Mouse (Mus musculus) MEL (cell line): ENCODE results near the gene Mrps17. TPM values are rescaled to one million over a fixed set of nuclear protein-coding genes. Genes with fewer than 3 reads are reported as not detected.

ENCODE experiments used
- DNase-seq: peaks from one replicate; pipeline ENCODE4 v3.0.0; 2011; ENCODE audit warnings: low read depth, low spot score
- H3K27ac ChIP-seq: 2 replicates; pipeline ENCODE4 v1.5.1; 2012; ENCODE audit warnings: low read depth, mild to moderate bottlenecking, control low read depth, low read length, moderate library complexity; ENCODE audit not compliant: control insufficient read depth
- H3K27me3 ChIP-seq, 2 experiments: fragments of 150-350 bp in 1 of 2; sonication (generic) in 1 of 2; 2 replicates each; pipeline ENCODE4 v1.6.1; 2012; ENCODE audit warnings: low read length in 2 of 2, mild to moderate bottlenecking in 2 of 2, improper control_type of control experiment in 1 of 2, moderate library complexity in 1 of 2; ENCODE audit not compliant: insufficient read depth in 2 of 2, control insufficient read depth in 1 of 2
- H3K36me3 ChIP-seq, 2 experiments: 2 replicates each; pipeline ENCODE4 v1.6.1; 2012 to 2014; ENCODE audit warnings: low read length in 2 of 2, improper control_type of control experiment in 1 of 2, inconsistent platforms in 1 of 2, mild to moderate bottlenecking in 1 of 2; ENCODE audit not compliant: insufficient read depth in 2 of 2, control insufficient read depth in 1 of 2
- H3K4me1 ChIP-seq, 2 experiments: fragments of 150-350 bp in 1 of 2; sonication (generic) in 1 of 2; 2 replicates each; pipeline ENCODE4 v1.6.1; 2012; ENCODE audit warnings: low read length in 2 of 2, improper control_type of control experiment in 1 of 2, mild to moderate bottlenecking in 1 of 2; ENCODE audit not compliant: insufficient read depth in 2 of 2, control insufficient read depth in 1 of 2
- H3K4me3 ChIP-seq, 2 experiments: fragments of 150-350 bp in 1 of 2; sonication (generic) in 1 of 2; 2 replicates each; pipeline ENCODE4 v1.5.1; 2012; ENCODE audit warnings: low read depth in 2 of 2, low read length in 2 of 2, mild to moderate bottlenecking in 2 of 2, moderate library complexity in 2 of 2, control low read depth in 1 of 2, improper control_type of control experiment in 1 of 2; ENCODE audit not compliant: control insufficient read depth in 1 of 2, insufficient read depth in 1 of 2
- H3K79me2 ChIP-seq: 2 replicates; pipeline ENCODE4 v1.6.1; 2012; ENCODE audit warnings: mild to moderate bottlenecking, low read length, moderate library complexity; ENCODE audit not compliant: control insufficient read depth, poor library complexity, insufficient read depth
- H3K9ac ChIP-seq: 2 replicates; pipeline ENCODE4 v1.6.1; 2012; ENCODE audit warnings: low read depth, mild to moderate bottlenecking, control low read depth, low read length, moderate library complexity; ENCODE audit not compliant: control insufficient read depth, poor library complexity, severe bottlenecking
- H3K9me3 ChIP-seq: fragments of 150-350 bp; sonication (generic); replicated peaks from 2 replicates; pipeline ENCODE4 v1.6.1; 2012; ENCODE audit warnings: mild to moderate bottlenecking, low read length, improper control_type of control experiment, moderate library complexity; ENCODE audit not compliant: insufficient read depth
- BHLHE40 ChIP-seq: IDR thresholded peaks from 2 replicates; pipeline ENCODE4 v1.6.1; 2012; ENCODE audit warnings: low read depth, mild to moderate bottlenecking, inconsistent platforms, low read length, improper control_type of control experiment, borderline replicate concordance
- CHD1 ChIP-seq: IDR thresholded peaks from 2 replicates; pipeline ENCODE4 v1.6.1; 2012; ENCODE audit warnings: low read depth, mild to moderate bottlenecking, inconsistent platforms, low read length, improper control_type of control experiment
- CTCF ChIP-seq, 3 experiments: IDR thresholded peaks in 2 of 3; conservative IDR thresholded peaks in 1 of 3; 2 replicates each; pipeline ENCODE4 v1.5.1; 2011 to 2012; ENCODE audit warnings: low read length in 3 of 3, low read depth in 2 of 3, mild to moderate bottlenecking in 2 of 3, improper control_type of control experiment in 1 of 3, inconsistent platforms in 1 of 3, mixed read lengths in 1 of 3, moderate library complexity in 1 of 3; ENCODE audit not compliant: control insufficient read depth in 1 of 3, insufficient read depth in 1 of 3, poor library complexity in 1 of 3, severe bottlenecking in 1 of 3
- ELF1 ChIP-seq: IDR thresholded peaks from 2 replicates; pipeline ENCODE4 v1.6.1; 2014; ENCODE audit warnings: low read depth, mild to moderate bottlenecking, inconsistent platforms, low read length, improper control_type of control experiment, moderate library complexity
- HCFC1 ChIP-seq: IDR thresholded peaks from 2 replicates; pipeline ENCODE4 v1.6.1; 2012; ENCODE audit warnings: low read depth, mild to moderate bottlenecking, inconsistent platforms, low read length, improper control_type of control experiment, moderate library complexity
- JUND ChIP-seq: IDR thresholded peaks from 2 replicates; pipeline ENCODE4 v1.6.1; 2011; ENCODE audit warnings: low read depth, mild to moderate bottlenecking, improper control_type of control experiment, low read length
- MAFK ChIP-seq: IDR thresholded peaks from 2 replicates; pipeline ENCODE4 v1.6.1; 2011; ENCODE audit warnings: low read depth, mild to moderate bottlenecking, low read length, improper control_type of control experiment, borderline replicate concordance
- MAZ ChIP-seq: IDR thresholded peaks from 2 replicates; pipeline ENCODE4 v1.6.1; 2012; ENCODE audit warnings: low read depth, mild to moderate bottlenecking, inconsistent platforms, low read length, improper control_type of control experiment
- MEF2A ChIP-seq: IDR thresholded peaks from 2 replicates; pipeline ENCODE4 v1.6.1; 2014; ENCODE audit warnings: low read depth, mild to moderate bottlenecking, inconsistent platforms, low read length, improper control_type of control experiment; ENCODE audit not compliant: poor library complexity, insufficient replicate concordance, severe bottlenecking; ENCODE audit errors: extremely low read depth
- MXI1 ChIP-seq: IDR thresholded peaks from 2 replicates; pipeline ENCODE4 v1.6.1; 2011; ENCODE audit warnings: mild to moderate bottlenecking, low read depth, low read length, improper control_type of control experiment
- NELFE ChIP-seq: IDR thresholded peaks from 2 replicates; pipeline ENCODE4 v1.6.1; 2011; ENCODE audit warnings: low read depth, low read length, improper control_type of control experiment
- NRF1 ChIP-seq: IDR thresholded peaks from 2 replicates; pipeline ENCODE4 v1.6.1; 2014; ENCODE audit warnings: low read depth, mild to moderate bottlenecking, inconsistent platforms, low read length, improper control_type of control experiment, moderate library complexity; ENCODE audit not compliant: poor library complexity, insufficient read depth, severe bottlenecking
- POLR2A ChIP-seq, 2 experiments: IDR thresholded peaks; 2 replicates each; pipeline ENCODE4 v1.6.1; 2011 to 2012; ENCODE audit warnings: low read length in 2 of 2, mild to moderate bottlenecking in 2 of 2, control low read depth in 1 of 2, improper control_type of control experiment in 1 of 2, low read depth in 1 of 2, moderate library complexity in 1 of 2; ENCODE audit not compliant: control insufficient read depth in 1 of 2, insufficient read depth in 1 of 2, poor library complexity in 1 of 2
- POLR2AphosphoS2 ChIP-seq: IDR thresholded peaks from 2 replicates; pipeline ENCODE4 v1.6.1; 2011; ENCODE audit warnings: low read length, improper control_type of control experiment
- POLR2AphosphoS5 ChIP-seq: IDR thresholded peaks from 2 replicates; pipeline ENCODE4 v1.6.1; 2012; ENCODE audit warnings: low read depth, borderline replicate concordance, mild to moderate bottlenecking, inconsistent platforms, low read length, moderate library complexity, mixed read lengths
- SIN3A ChIP-seq: IDR thresholded peaks from 2 replicates; pipeline ENCODE4 v1.6.1; 2012; ENCODE audit warnings: low read length, improper control_type of control experiment, inconsistent platforms
- SMC3 ChIP-seq: IDR thresholded peaks from 2 replicates; pipeline ENCODE4 v1.6.1; 2011; ENCODE audit warnings: low read depth, low read length, improper control_type of control experiment
- UBTF ChIP-seq: IDR thresholded peaks from 2 replicates; pipeline ENCODE4 v1.6.1; 2012; ENCODE audit warnings: low read depth, mild to moderate bottlenecking, inconsistent platforms, low read length, improper control_type of control experiment, moderate library complexity, borderline replicate concordance; ENCODE audit not compliant: insufficient read depth
- USF1 ChIP-seq: IDR thresholded peaks from 2 replicates; pipeline ENCODE4 v1.6.1; 2014; ENCODE audit warnings: low read depth, mild to moderate bottlenecking, inconsistent platforms, low read length, improper control_type of control experiment, moderate library complexity
- USF2 ChIP-seq, 2 experiments: IDR thresholded peaks; 2 replicates each; pipeline ENCODE4 v1.6.1; 2011 to 2012; ENCODE audit warnings: improper control_type of control experiment in 2 of 2, low read length in 2 of 2, borderline replicate concordance in 1 of 2, inconsistent platforms in 1 of 2, low read depth in 1 of 2, mild to moderate bottlenecking in 1 of 2; ENCODE audit not compliant: insufficient read depth in 1 of 2
- ZC3H11A ChIP-seq: IDR thresholded peaks from 2 replicates; pipeline ENCODE4 v1.6.1; 2012; ENCODE audit warnings: low read depth, mild to moderate bottlenecking, inconsistent platforms, low read length, improper control_type of control experiment
- polyA plus RNA-seq, 2 experiments: library from polyadenylated mRNA; stranded (reverse) in 1 of 2; unstranded in 1 of 2; fragments of >175 nt in 1 of 2; fragments of >200 nt in 1 of 2; gene quantifications; 2 replicates each; pipeline versions ENCODE4 v1.2.1 to v1.2.4; 2012; ENCODE audit warnings: low replicate concordance in 2 of 2, low read depth in 1 of 2; ENCODE audit not compliant: insufficient read length in 2 of 2, insufficient read depth in 1 of 2, missing spikeins in 1 of 2
- total RNA-seq: library from RNA; depleted of rRNA; stranded (reverse); fragments of 300-350 nt; gene quantifications from 2 replicates; pipeline ENCODE4 v1.2.3, GENCODE M21; 2012

Gene Mrps17
- total and polyA plus RNA-seq, 3 experiments, result 182 to 211 TPM; not detected in 1

- H3K79me2 ChIP-seq, result peaks cover 10% of the 10 kb centered on the region
- no peak overlapping the region for H3K27ac ChIP-seq
- H3K9me3 ChIP-seq, result no peaks in the 10 kb centered on the region
- H3K36me3 ChIP-seq, result peaks cover 0 to 10% of the 10 kb centered on the region in 2 experiments; a peak in 3 of 4 replicates
- no peak overlapping the region for H3K9ac ChIP-seq
- DNase-seq, result peak; percentile 28
- no peak overlapping the region for H3K4me3 ChIP-seq
- peaks cover 0 to 1% of the 10 kb centered on the region in 2 experiments; a peak in 2 of 4 replicates for H3K27me3 ChIP-seq
- H3K4me1 ChIP-seq, result no peaks in the 10 kb centered on the region; a peak in 1 of 4 replicates
- TF ChIP-seq MAFK (no peak), USF1 (no peak), MAZ (no peak), CTCF (IDR thresholded peaks at IDR 0.05 in 2 of 3, conservative IDR thresholded peaks at IDR 0.05 in 1 of 3; ENCODE audit: control insufficient read depth in 1 of 3, insufficient read depth in 1 of 3, low read depth in 2 of 3, low read length in 3 of 3, poor library complexity in 1 of 3, severe bottlenecking in 1 of 3) (peak in 1 of 3 experiments; percentile 24; a peak in 2 of 6 replicates), MXI1 (no peak)
Measured at GRCm38 (mm10) chr5:129717016-129717415, 1.7 kb downstream of the Mrps17 start.

DNA sequence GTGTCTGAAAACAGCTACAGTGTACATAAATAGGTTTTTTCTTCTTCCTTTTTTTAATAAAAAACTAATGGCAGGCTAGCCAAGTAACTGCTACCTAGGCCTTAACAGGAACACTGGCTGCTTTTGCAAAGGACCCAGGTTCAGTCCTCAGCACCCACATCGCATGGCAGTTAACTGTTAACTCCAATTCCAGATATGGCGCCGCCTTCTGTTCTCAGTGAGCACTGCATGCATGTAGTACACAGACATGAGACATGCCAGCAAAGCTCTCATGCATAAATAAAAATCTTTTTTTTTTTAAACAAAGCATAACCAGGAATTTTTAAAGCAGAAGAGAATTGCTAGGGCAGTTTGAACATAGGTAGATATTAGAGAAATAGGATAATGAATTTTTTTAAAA is 4.9 kb downstream of the Mrps17 start:
- peak; percentile 52 for DNase-seq
- no peaks in the 10 kb centered on the region for H3K9me3 ChIP-seq
- TF ChIP-seq POLR2A (IDR thresholded peaks at IDR 0.05; ENCODE audit: control insufficient read depth in 1 of 2, insufficient read depth in 1 of 2, low read depth in 1 of 2, low read length in 2 of 2, poor library complexity in 1 of 2) (0 out of 4 replicates have a peak, but pooled peaks of 1 of the 2 experiments have one; percentile 10), CTCF (IDR thresholded peaks at IDR 0.05 in 2 of 3, conservative IDR thresholded peaks at IDR 0.05 in 1 of 3; ENCODE audit: control insufficient read depth in 1 of 3, insufficient read depth in 1 of 3, low read depth in 2 of 3, low read length in 3 of 3, poor library complexity in 1 of 3, severe bottlenecking in 1 of 3) (peak; percentile 31 to 45 (median 38); a peak in 5 of 6 replicates), MAFK (no peak), USF1 (no peak), SMC3 (0 out of 2 replicates have a peak, but pooled peaks have one; percentile 21), JUND (no peak)

DNA sequence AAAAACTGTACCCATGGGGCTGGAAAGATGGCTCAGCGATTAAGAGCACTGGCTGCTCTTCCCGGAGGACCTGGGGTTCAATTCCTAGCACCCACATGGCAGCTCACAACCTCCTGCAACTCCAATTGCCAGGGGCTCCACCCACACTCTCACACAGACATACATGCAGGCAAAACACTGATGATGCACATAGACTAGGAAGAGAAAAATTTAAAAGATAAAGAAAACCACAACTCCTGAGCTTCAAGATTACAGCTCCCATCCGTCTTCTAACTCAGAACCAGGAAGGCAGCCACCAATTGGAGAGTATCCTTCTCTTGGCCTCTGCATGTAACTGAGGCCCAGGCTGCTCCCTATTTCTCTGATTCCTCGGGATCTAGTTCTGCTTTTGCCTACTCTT is 9.0 kb downstream of the Mrps17 start:
- peak overlapping the region; percentile 49 to 88 for H3K4me3 ChIP-seq
- peaks cover 7 to 33% of the 10 kb centered on the region in 2 experiments for H3K4me1 ChIP-seq
- H3K27me3 ChIP-seq, result no peaks in the 10 kb centered on the region
- peak; percentile 92 for DNase-seq
- H3K9me3 ChIP-seq, result no peaks in the 10 kb centered on the region
- H3K36me3 ChIP-seq, result peaks cover 0 to 32% of the 10 kb centered on the region in 2 experiments; a peak in 2 of 4 replicates
- H3K9ac ChIP-seq, result peak overlapping the region; percentile 96
- peaks cover 19% of the 10 kb centered on the region for H3K79me2 ChIP-seq
- H3K27ac ChIP-seq, result peak overlapping the region; percentile 89
- no peak for TF ChIP-seq JUND
- TF ChIP-seq SIN3A, result peak; percentile 70
- no peak for TF ChIP-seq ZC3H11A
- TF ChIP-seq MXI1, result peak; percentile 88
- TF ChIP-seq USF2 (IDR thresholded peaks at IDR 0.05; ENCODE audit: borderline replicate concordance in 1 of 2, insufficient read depth in 1 of 2, low read depth in 1 of 2, low read length in 2 of 2), result no peak
- TF ChIP-seq POLR2AphosphoS5, result no peak
- no peak for TF ChIP-seq UBTF
- no peak for TF ChIP-seq CHD1
- TF ChIP-seq USF1, result no peak
- TF ChIP-seq BHLHE40, result no peak
- TF ChIP-seq POLR2AphosphoS2, result peak; percentile 42; the same call in 1 of the 2 replicates
- TF ChIP-seq MEF2A, result no peak
- no peak for TF ChIP-seq SMC3
- TF ChIP-seq NRF1, result no peak
- no peak for TF ChIP-seq MAFK
- TF ChIP-seq POLR2A (IDR thresholded peaks at IDR 0.05; ENCODE audit: control insufficient read depth in 1 of 2, insufficient read depth in 1 of 2, low read depth in 1 of 2, low read length in 2 of 2, poor library complexity in 1 of 2), result peak in 1 of 2 experiments; percentile 65; a peak in 3 of 4 replicates
- peak; percentile 73 for TF ChIP-seq NELFE
- peak; percentile 58; the same call in 1 of the 2 replicates for TF ChIP-seq ELF1
- TF ChIP-seq HCFC1, result peak; percentile 44; the same call in 1 of the 2 replicates

More for the DNA sequence above, 4.9 kb downstream of the Mrps17 start:
- peaks cover 0 to 15% of the 10 kb centered on the region in 2 experiments; a peak in 3 of 4 replicates for H3K36me3 ChIP-seq
- H3K4me1 ChIP-seq, result peaks cover 0 to 7% of the 10 kb centered on the region in 2 experiments
- no peaks in the 10 kb centered on the region for H3K27me3 ChIP-seq
- no peak overlapping the region for H3K9ac ChIP-seq
- H3K27ac ChIP-seq, result no peak overlapping the region
- no peak overlapping the region for H3K4me3 ChIP-seq
- H3K79me2 ChIP-seq, result peaks cover 13% of the 10 kb centered on the region
